Mouse (Mus musculus): ENCODE measurements around the gene Cdkn1a. TPM values are rescaled to one million over a fixed set of nuclear protein-coding genes. Genes with fewer than 3 reads are reported as not detected.
"Not testable (repeated sequence)": the region's sequence is repeated elsewhere in the genome, so short reads cannot be mapped to it uniquely, and the experiment has no call there.

The Cdkn1a gene
- polyA plus RNA-seq (2014; fragmentation: Nextera tagmentation; extraction: Ambion mirVana), result 12.4 and 13.6 TPM in 2 replicates

DNA sequence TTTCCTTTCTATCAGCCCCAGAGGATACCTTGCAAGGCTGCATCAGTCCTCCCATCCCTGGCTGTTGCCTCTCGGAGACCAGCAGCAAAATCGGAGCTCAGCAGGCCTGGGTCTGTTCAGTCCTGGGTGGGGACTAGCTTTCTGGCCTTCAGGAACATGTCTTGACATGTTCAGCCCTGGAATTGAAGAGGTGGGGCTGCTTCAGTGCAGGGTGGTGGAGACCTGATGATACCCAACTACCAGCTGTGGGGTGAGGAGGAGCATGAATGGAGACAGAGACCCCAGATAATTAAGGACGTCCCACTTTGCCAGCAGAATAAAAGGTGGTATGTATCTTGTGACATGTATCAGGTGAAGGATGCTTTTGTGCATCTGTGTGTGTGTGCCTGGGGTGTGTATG lies at the start of gene Cdkn1a:
Gene Cdkn1a (plus strand): TSS at position 201 of the 400 bp plus-strand sequence.
- H3K9ac ChIP-seq, result no peak within 1 kb of the TSS
- H3K4me3 ChIP-seq (ENCODE audit: low read depth, low read length), result no peak within 1 kb of the TSS
- no peak for TF ChIP-seq CTCF (IDR thresholded peaks at IDR 0.05; ENCODE audit: low read depth)
- ATAC-seq (ENCODE audit: insufficient read depth), result no peak
- no peaks in the 10 kb centered on the region for H3K36me3 ChIP-seq (ENCODE audit: insufficient read depth)
- H3K9me3 ChIP-seq (ENCODE audit: low read depth, low read length), result no peaks in the 10 kb centered on the region
- H3K27me3 ChIP-seq (ENCODE audit: insufficient read depth, low read length), result peaks cover 12% of the 10 kb centered on the region
- WGBS, result 53% methylated on average over 3 of the region's 3 CpGs
- no peak within 1 kb of the TSS for H3K27ac ChIP-seq (ENCODE audit: low read depth)
- no peak for DNase-seq
- 0 out of 2 replicates have a peak within 1 kb of the TSS, but pooled peaks have one; percentile 2 for H3K4me2 ChIP-seq
- peaks cover 15% of the 10 kb centered on the region for H3K4me1 ChIP-seq (ENCODE audit: insufficient read depth)

- DNase-seq; H3K4me1 ChIP-seq (ENCODE audit: insufficient read depth); H3K4me3 ChIP-seq (ENCODE audit: low read depth, low read length); ATAC-seq (ENCODE audit: insufficient read depth); H3K27ac ChIP-seq (ENCODE audit: low read depth); H3K27me3 ChIP-seq (ENCODE audit: insufficient read depth, low read length); H3K9ac ChIP-seq; H3K4me2 ChIP-seq; H3K9me3 ChIP-seq (ENCODE audit: low read depth, low read length): not testable (repeated sequence)
- 81% methylated on average over 3 of the region's 3 CpGs for WGBS
- peaks cover 94% of the 10 kb centered on the region for H3K36me3 ChIP-seq (ENCODE audit: insufficient read depth)
Observed at GRCm38 (mm10) chr17:29041632-29042031, 49.1 kb upstream of the Cdkn1a start.

DNA sequence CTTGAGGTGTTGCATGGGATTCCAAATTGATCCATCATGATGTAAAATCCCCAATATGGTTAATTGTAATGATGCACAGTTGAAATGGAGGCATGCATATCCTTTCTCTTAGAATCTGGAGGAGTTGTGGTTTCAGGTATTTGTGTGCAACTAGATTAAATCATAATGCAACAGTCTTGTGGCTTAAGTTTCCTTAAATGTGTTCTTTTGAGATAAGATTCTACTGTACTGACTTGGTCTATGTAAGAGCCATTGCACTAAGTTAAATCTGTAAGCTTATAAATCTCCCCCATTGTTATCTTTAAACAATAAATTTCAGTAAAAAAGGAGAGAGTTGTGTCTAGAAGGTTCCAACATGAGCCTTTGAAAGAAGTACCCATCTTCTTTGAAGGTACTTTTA lies 48.2 kb upstream of the Cdkn1a start:
- Histone ChIP-seq H3K27me3 (ENCODE audit: insufficient read depth, low read length) (no peaks in the 10 kb centered on the region), H3K9me3 (ENCODE audit: low read depth, low read length) (no peaks in the 10 kb centered on the region), H3K4me1 (ENCODE audit: insufficient read depth) (no peaks in the 10 kb centered on the region), H3K4me2 (no peak overlapping the region), H3K27ac (ENCODE audit: low read depth) (no peak overlapping the region), H3K9ac (no peak overlapping the region), H3K36me3 (ENCODE audit: insufficient read depth) (peaks cover 88% of the 10 kb centered on the region), H3K4me3 (ENCODE audit: low read depth, low read length) (no peak overlapping the region)
- TF ChIP-seq CTCF (IDR thresholded peaks at IDR 0.05; ENCODE audit: low read depth), result no peak
- ATAC-seq (ENCODE audit: insufficient read depth) (no peak), DNase-seq (no peak)

GRCm38 (mm10) chr17:29043583-29043982 lies 47.2 kb upstream of the Cdkn1a start:
- DNase-seq (no peak), ATAC-seq (ENCODE audit: insufficient read depth) (no peak)
- Histone ChIP-seq H3K4me3 (ENCODE audit: low read depth, low read length) (no peak overlapping the region), H3K4me1 (ENCODE audit: insufficient read depth) (no peaks in the 10 kb centered on the region), H3K9ac (no peak overlapping the region), H3K27ac (ENCODE audit: low read depth) (no peak overlapping the region), H3K36me3 (ENCODE audit: insufficient read depth) (peaks cover 77% of the 10 kb centered on the region), H3K9me3 (ENCODE audit: low read depth, low read length) (no peaks in the 10 kb centered on the region), H3K4me2 (no peak overlapping the region), H3K27me3 (ENCODE audit: insufficient read depth, low read length) (no peaks in the 10 kb centered on the region)
- no peak for TF ChIP-seq CTCF (IDR thresholded peaks at IDR 0.05; ENCODE audit: low read depth)
- WGBS, result 89% methylated on average over 3 of the region's 3 CpGs

- no peak overlapping the region for H3K4me2 ChIP-seq
- H3K27ac ChIP-seq (ENCODE audit: low read depth), result no peak overlapping the region
- H3K9ac ChIP-seq, result no peak overlapping the region
- H3K4me1 ChIP-seq (ENCODE audit: insufficient read depth), result no peaks in the 10 kb centered on the region
- no peak for TF ChIP-seq CTCF (IDR thresholded peaks at IDR 0.05; ENCODE audit: low read depth)
- 78% methylated on average over 6 of the region's 6 CpGs for WGBS
- no peaks in the 10 kb centered on the region for H3K27me3 ChIP-seq (ENCODE audit: insufficient read depth, low read length)
- peak; percentile 39 for DNase-seq
- no peak overlapping the region for H3K4me3 ChIP-seq (ENCODE audit: low read depth, low read length)
- peak; percentile 25; the same call in 1 of the 2 replicates for ATAC-seq (ENCODE audit: insufficient read depth)
- no peaks in the 10 kb centered on the region for H3K9me3 ChIP-seq (ENCODE audit: low read depth, low read length)
- H3K36me3 ChIP-seq (ENCODE audit: insufficient read depth), result peaks cover 70% of the 10 kb centered on the region
Observed at GRCm38 (mm10) chr17:29044146-29044924, 46.4 kb upstream of the Cdkn1a start.

DNA sequence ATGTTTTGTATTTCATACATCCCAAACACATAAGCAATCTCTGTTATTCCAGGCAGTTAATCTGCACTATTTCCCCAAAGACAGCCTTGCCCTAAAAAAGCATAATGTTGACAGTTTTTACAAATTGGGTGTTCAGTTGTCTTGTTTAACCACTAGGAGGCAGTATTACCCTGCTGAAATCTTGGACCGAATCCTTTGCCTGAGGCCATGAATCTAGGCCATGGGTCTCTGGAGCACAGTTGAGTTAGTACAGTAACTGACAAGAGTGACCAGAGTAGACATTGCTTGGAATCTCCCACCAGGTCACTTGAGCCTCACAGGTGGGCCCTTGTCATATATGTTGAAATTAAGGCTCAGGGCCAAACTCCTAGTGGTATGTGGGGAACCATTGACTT lies 45.9 kb upstream of the Cdkn1a start:
- H3K36me3 ChIP-seq (ENCODE audit: insufficient read depth), result peaks cover 64% of the 10 kb centered on the region
- no peak overlapping the region for H3K9ac ChIP-seq
- H3K4me1 ChIP-seq (ENCODE audit: insufficient read depth), result no peaks in the 10 kb centered on the region
- WGBS, result 67% methylated on average over 1 of the region's 1 CpGs
- peak; percentile 78 for TF ChIP-seq CTCF (IDR thresholded peaks at IDR 0.05; ENCODE audit: low read depth)
- H3K27me3 ChIP-seq (ENCODE audit: insufficient read depth, low read length), result no peaks in the 10 kb centered on the region
- no peak for ATAC-seq (ENCODE audit: insufficient read depth)
- no peak overlapping the region for H3K27ac ChIP-seq (ENCODE audit: low read depth)
- H3K4me2 ChIP-seq, result no peak overlapping the region
- DNase-seq, result peak; percentile 71
- no peak overlapping the region for H3K4me3 ChIP-seq (ENCODE audit: low read depth, low read length)
- H3K9me3 ChIP-seq (ENCODE audit: low read depth, low read length), result no peaks in the 10 kb centered on the region

GRCm38 (mm10) chr17:29045741-29046530 lies 44.8 kb upstream of the Cdkn1a start:
- peak; percentile 76 for DNase-seq
- H3K36me3 ChIP-seq (ENCODE audit: insufficient read depth), result peaks cover 54% of the 10 kb centered on the region

More at GRCm38 (mm10) chr17:29045741-29046530, 44.8 kb upstream of the Cdkn1a start:
- Histone ChIP-seq H3K4me1 (ENCODE audit: insufficient read depth) (no peaks in the 10 kb centered on the region), H3K27me3 (ENCODE audit: insufficient read depth, low read length) (no peaks in the 10 kb centered on the region), H3K9ac (no peak overlapping the region; the same call in 1 of the 2 replicates), H3K4me3 (ENCODE audit: low read depth, low read length) (no peak overlapping the region), H3K4me2 (no peak overlapping the region), H3K9me3 (ENCODE audit: low read depth, low read length) (no peaks in the 10 kb centered on the region), H3K27ac (ENCODE audit: low read depth) (peak overlapping the region; percentile 60)
- ATAC-seq (ENCODE audit: insufficient read depth), result peak; percentile 32
- TF ChIP-seq CTCF (IDR thresholded peaks at IDR 0.05; ENCODE audit: low read depth), result no peak
- WGBS, result 59% methylated on average over 12 of the region's 12 CpGs

Measured in lung, embryonic 14.5 days (tissue).